Mouse (Mus musculus): Measurements from ENCODE around the gene Foxo4. TPM values are rescaled to one million over a fixed set of nuclear protein-coding genes. Genes with fewer than 3 reads are reported as not detected.

The Foxo4 gene
- total RNA-seq, 2 experiments from 2014 or later = 35.8 to 40.1 TPM

GRCm38 (mm10) chrX:101290111-101290510 is 35.8 kb downstream of the Foxo4 start:
- no peak for DNase-seq

GRCm38 (mm10) chrX:101299055-101299454 is 44.7 kb downstream of the Foxo4 start, which contains the start of gene Nlgn3:
TSS of gene Nlgn3 (plus strand) at chrX:101299168.
- DNase-seq = peak; percentile 55

DNA sequence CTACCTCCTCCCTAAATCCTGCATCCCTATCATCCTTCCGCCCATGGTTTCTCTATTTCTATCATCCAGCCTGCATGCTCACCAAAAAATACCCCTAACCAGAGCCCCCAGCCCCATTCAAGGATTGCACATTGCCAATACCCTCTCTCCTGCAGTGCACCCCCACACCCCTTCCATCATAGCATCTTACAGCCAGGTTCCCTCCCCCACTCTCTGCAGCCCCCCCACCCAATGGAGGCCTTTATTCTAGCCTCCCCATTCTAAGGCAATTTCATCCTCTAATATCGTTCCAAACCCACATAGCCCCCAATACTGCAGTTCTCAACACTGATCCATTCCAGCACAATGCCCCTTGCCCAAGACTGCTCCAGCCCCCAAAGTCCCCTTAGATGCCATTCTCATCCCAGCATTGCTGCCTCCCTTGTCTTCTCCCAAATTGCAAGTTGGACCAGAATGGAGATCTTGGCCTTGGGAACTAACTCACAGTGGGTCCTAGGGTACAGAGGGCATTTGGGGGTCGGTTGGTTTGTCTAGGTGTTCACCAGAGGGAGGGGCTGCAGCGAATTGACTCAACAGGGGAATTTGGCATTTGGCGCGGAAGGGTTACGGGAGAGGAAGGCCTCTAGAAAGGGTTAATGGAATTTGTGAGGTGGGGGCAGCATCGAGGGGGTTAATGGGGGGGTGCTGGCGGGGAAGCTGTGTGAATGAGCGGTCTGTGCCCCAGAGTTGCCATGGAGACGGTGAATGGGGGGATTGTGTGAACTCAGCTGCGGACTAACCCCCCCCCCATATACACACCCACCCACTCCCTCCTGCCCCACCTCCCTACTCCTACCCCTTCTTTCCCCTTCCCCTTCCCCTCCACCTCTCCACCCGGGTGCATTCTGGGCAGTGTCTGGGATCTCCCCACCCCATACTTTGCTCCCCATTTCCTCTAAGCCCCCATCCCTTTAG is 45.4 kb downstream of the Foxo4 start:
- no peak for DNase-seq

DNA sequence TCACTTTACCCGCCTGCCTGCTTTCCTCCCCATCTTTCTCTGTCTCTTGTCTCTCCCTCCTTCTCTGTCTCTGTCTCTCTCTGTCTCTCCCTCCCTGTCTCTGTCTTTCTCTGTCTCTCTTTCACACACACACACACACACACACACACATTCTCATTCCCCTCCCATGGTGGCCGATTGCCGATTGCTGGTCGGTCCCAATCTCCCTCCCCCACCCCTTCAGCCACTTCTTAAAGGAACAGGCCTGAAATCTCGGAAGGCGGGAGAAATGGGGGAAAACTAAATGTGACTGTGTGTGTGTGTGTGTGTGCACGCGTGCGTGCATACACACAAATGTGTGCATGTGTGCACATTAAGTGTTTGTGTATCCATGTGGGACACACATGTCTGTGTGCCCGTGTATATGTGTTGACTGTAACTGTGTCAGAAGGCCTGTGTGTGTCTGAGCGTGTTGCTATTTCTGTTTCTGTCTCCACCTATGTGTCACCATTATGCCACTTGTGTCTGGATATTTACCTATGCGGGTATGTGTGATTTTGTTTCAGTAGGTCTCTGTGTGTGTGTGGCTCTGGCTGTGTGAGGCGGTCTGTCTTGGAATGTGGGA is 46.2 kb downstream of the Foxo4 start:
- peak; percentile 27 for DNase-seq

GRCm38 (mm10) chrX:101301654-101302053 is 47.3 kb downstream of the Foxo4 start:
- no peak for DNase-seq

DNA sequence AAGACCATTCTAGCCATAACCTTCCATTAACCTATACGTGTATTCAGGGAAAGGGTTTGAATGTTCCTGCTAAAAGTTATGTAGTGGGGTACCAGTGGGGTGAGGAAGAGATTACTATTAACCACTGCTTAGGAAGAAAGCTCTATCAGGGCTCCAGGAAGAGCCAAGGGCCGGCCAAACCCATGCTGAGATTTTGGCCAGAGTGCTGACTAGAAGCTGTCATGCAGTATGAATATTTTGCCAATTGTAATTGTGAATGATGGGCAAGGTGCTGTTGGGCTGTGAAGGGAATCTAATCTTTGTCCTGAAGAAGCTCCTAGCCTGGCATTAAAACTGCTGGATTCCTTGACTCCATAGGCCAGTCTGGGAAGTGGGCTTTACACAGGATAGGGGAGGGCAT is 50.3 kb downstream of the Foxo4 start:
- no peak for DNase-seq

GRCm38 (mm10) chrX:101309299-101309698 is 55.0 kb downstream of the Foxo4 start:
- no peak for DNase-seq

Other genes starting within 250 kb of the Foxo4 start
- not detected for gene Tex11, start 194.9 kb upstream of the Foxo4 start, total RNA-seq (2021)
- 1 to 10 TPM in 1 of 2 experiments, under 1 TPM in 1; 0.63 to 1.3 TPM for gene Slc7a3, start 168.5 kb upstream of the Foxo4 start, total RNA-seq (2021)
- gene Snx12, start 32.0 kb upstream of the Foxo4 start, total RNA-seq (2021) = 10 to 100 TPM; 47.1 to 48.2 TPM
- gene Gm614, start 9.5 kb downstream of the Foxo4 start, total RNA-seq (2021) = 1 to 10 TPM in 1 of 2 experiments, not detected in 1; 1.2 TPM
- 10 to 100 TPM; 17.6 to 23.3 TPM for gene Il2rg, start 13.7 kb downstream of the Foxo4 start, total RNA-seq (2021)
- gene Gm20489, start 14.5 kb downstream of the Foxo4 start, total RNA-seq (2021) = not detected
- gene Med12, start 19.5 kb downstream of the Foxo4 start, total RNA-seq (2021) = 10 to 100 TPM; 34.0 to 44.9 TPM
- 10 to 100 TPM; 10.6 to 10.7 TPM for gene Nlgn3, start 44.6 kb downstream of the Foxo4 start, total RNA-seq (2021)
- gene Gjb1, start 121.8 kb downstream of the Foxo4 start, total RNA-seq (2021) = 10 to 100 TPM; 42.2 to 80.7 TPM
- gene Zmym3, start 166.3 kb downstream of the Foxo4 start, total RNA-seq (2021) = 10 to 100 TPM; 54.9 to 91.8 TPM
- gene Nono, start 174.8 kb downstream of the Foxo4 start, total RNA-seq (2021) = 100 to 1,000 TPM; 185 to 186 TPM
- 10 to 100 TPM in 1 of 2 experiments, 1 to 10 TPM in 1; 8.9 to 43.1 TPM for gene Itgb1bp2, start 194.6 kb downstream of the Foxo4 start, total RNA-seq (2021)